Mouse (Mus musculus): ENCODE measurements around the gene Fbxl13.

GRCm38 (mm10) chr5:21498925-21499324 is 146.5 kb downstream of the Fbxl13 start:
- TF ChIP-seq POLR2A (IDR thresholded peaks at IDR 0.05; ENCODE audit: insufficient read length, low read depth), result no peak
- TF ChIP-seq USF1 (IDR thresholded peaks at IDR 0.05; ENCODE audit: low read depth), result no peak
- no peak for TF ChIP-seq MYOG (IDR thresholded peaks at IDR 0.05; ENCODE audit: control insufficient read depth in 1 of 3, insufficient read depth in 1 of 3, insufficient read length in 2 of 3, low read depth in 2 of 3)
- TF ChIP-seq MYOD1 (IDR thresholded peaks at IDR 0.05; ENCODE audit: control insufficient read depth in 1 of 3, insufficient read length in 2 of 3, low read depth in 2 of 3), result peak in 1 of 3 experiments; percentile 35
- TF ChIP-seq TCF12 (IDR thresholded peaks at IDR 0.05; ENCODE audit: insufficient read depth, poor library complexity, severe bottlenecking), result no peak
- TF ChIP-seq POLR2AphosphoS2 (IDR thresholded peaks at IDR 0.05; ENCODE audit: insufficient read length, low read depth), result no peak
- no peak for TF ChIP-seq E2F4 (IDR thresholded peaks at IDR 0.05; ENCODE audit: insufficient read depth)

Measured in myocyte (in vitro differentiated cells).